Mouse (Mus musculus): ENCODE results near the gene Dlgap4. TPM values are rescaled to one million over a fixed set of nuclear protein-coding genes. Genes with fewer than 3 reads are reported as not detected.

Gene Dlgap4
- total and polyA plus RNA-seq, 3 experiments, result 12.4 to 38.5 (median 12.7) TPM

GRCm38 (mm10) chr2:156811556-156811955, 198.1 kb downstream of the Dlgap4 start:
- in situ Hi-C loops (cut with MboI; ENCODE audit: low pct_ligation_motif_present, low pct_unique_long_range_greater_than_20kb, low sequenced_read_pairs), result no loop called here
- Histone ChIP-seq H3K4me3 (replicated peaks in 1 of 3; ENCODE audit: low read depth in 2 of 3, low read length in 2 of 3, poor library complexity in 1 of 3) (no peak overlapping the region), H3K79me2 (replicated peaks; ENCODE audit: control insufficient read depth, extremely low read depth, insufficient read depth, poor library complexity, severe bottlenecking) (no peaks in the 10 kb centered on the region), H3K36me3 (replicated peaks in 1 of 2; ENCODE audit: control insufficient read depth in 1 of 2, insufficient read depth in 1 of 2, low read length in 1 of 2) (no peaks in the 10 kb centered on the region), H3K4me2 (ENCODE audit: insufficient read depth, low read depth, poor library complexity, severe bottlenecking) (no peak overlapping the region), H3K4me1 (ENCODE audit: control insufficient read depth in 1 of 2, insufficient read depth in 2 of 2) (peaks cover 2 to 20% of the 10 kb centered on the region in 2 experiments; a peak in 3 of 4 replicates), H3K27ac (ENCODE audit: insufficient read depth, low read depth) (no peak overlapping the region), H3K27me3 (replicated peaks) (peaks cover 5% of the 10 kb centered on the region), H3K9ac (ENCODE audit: insufficient read depth, low read depth) (no peak overlapping the region), H3K9me3 (replicated peaks; ENCODE audit: low read length) (no peaks in the 10 kb centered on the region)
- no peak for DNase-seq (ENCODE audit: extremely low read depth)
- dilution Hi-C loops (cut with MboI; ENCODE audit: extremely low pct_ligation_motif_present, extremely low pct_unique_long_range_greater_than_20kb, low sequenced_read_pairs), result no loop called here
- TF ChIP-seq ELF1 (IDR thresholded peaks at IDR 0.05; ENCODE audit: low read depth, low read length), result no peak
- TF ChIP-seq POLR2A (IDR thresholded peaks at IDR 0.05; ENCODE audit: low read depth, low read length), result no peak
- TF ChIP-seq USF2 (conservative IDR thresholded peaks at IDR 0.05; ENCODE audit: low read depth, low read length), result no peak
- TF ChIP-seq TBP (conservative IDR thresholded peaks at IDR 0.05; ENCODE audit: low read depth, low read length), result no peak
- TF ChIP-seq USF1 (IDR thresholded peaks at IDR 0.05; ENCODE audit: low read depth, low read length), result no peak
- TF ChIP-seq IRF4 (IDR thresholded peaks at IDR 0.05; ENCODE audit: low read depth, low read length), result no peak
- no peak for TF ChIP-seq E2F4 (IDR thresholded peaks at IDR 0.05; ENCODE audit: insufficient replicate concordance, low read depth, low read length)
- no peak for TF ChIP-seq NELFE (IDR thresholded peaks at IDR 0.05; ENCODE audit: low read depth, low read length)
- no peak for TF ChIP-seq MEF2A (IDR thresholded peaks at IDR 0.05; ENCODE audit: borderline replicate concordance, low read depth, low read length)
- no peak for TF ChIP-seq UBTF (IDR thresholded peaks at IDR 0.05; ENCODE audit: low read depth, low read length)

Other genes with a start within 250 kb of the Dlgap4 start
- 0.08 and 0.21 TPM in 2 replicates for gene Epb41l1, start 192.8 kb upstream of the Dlgap4 start, total RNA-seq (2012; rRNA removed)
- gene Epb41l1, start 192.8 kb upstream of the Dlgap4 start, total RNA-seq (2014; rRNA removed), result not detected in 2 replicates
- not detected in 2 replicates for gene Epb41l1, start 192.8 kb upstream of the Dlgap4 start, polyA plus RNA-seq (2012; ENCODE audit: insufficient read length, low read depth)
- 18.4 and 21.6 TPM in 2 replicates for gene Aar2, start 66.1 kb upstream of the Dlgap4 start, total RNA-seq (2012; rRNA removed)
- 23.1 and 23.8 TPM in 2 replicates for gene Aar2, start 66.1 kb upstream of the Dlgap4 start, total RNA-seq (2014; rRNA removed)
- 22.3 and 26.1 TPM in 2 replicates for gene Aar2, start 66.1 kb upstream of the Dlgap4 start, polyA plus RNA-seq (2012; ENCODE audit: insufficient read length, low read depth)
- gene Myl9, start 161.7 kb downstream of the Dlgap4 start, total RNA-seq (2012; rRNA removed), result not detected in 2 replicates
- gene Myl9, start 161.7 kb downstream of the Dlgap4 start, total RNA-seq (2014; rRNA removed), result not detected in 2 replicates
- gene Myl9, start 161.7 kb downstream of the Dlgap4 start, polyA plus RNA-seq (2012; ENCODE audit: insufficient read length, low read depth), result not detected in 2 replicates
- gene Tgif2, start 226.3 kb downstream of the Dlgap4 start, total RNA-seq (2012; rRNA removed), result 10.4 and 12.2 TPM in 2 replicates
- 10.3 TPM in 2 replicates for gene Tgif2, start 226.3 kb downstream of the Dlgap4 start, total RNA-seq (2014; rRNA removed)
- gene Tgif2, start 226.3 kb downstream of the Dlgap4 start, polyA plus RNA-seq (2012; ENCODE audit: insufficient read length, low read depth), result 11.1 and 11.3 TPM in 2 replicates
- 0.63 and 0.72 TPM in 2 replicates for gene 4930518I15Rik, start 244.2 kb downstream of the Dlgap4 start, total RNA-seq (2012; rRNA removed)
- 0.35 and 0.51 TPM in 2 replicates for gene 4930518I15Rik, start 244.2 kb downstream of the Dlgap4 start, total RNA-seq (2014; rRNA removed)
- 0.30 and 0.81 TPM in 2 replicates for gene 4930518I15Rik, start 244.2 kb downstream of the Dlgap4 start, polyA plus RNA-seq (2012; ENCODE audit: insufficient read length, low read depth)
- 111 and 146 TPM in 2 replicates for gene Rab5if, start 249.4 kb downstream of the Dlgap4 start, total RNA-seq (2012; rRNA removed)
- gene Rab5if, start 249.4 kb downstream of the Dlgap4 start, total RNA-seq (2014; rRNA removed), result 182 and 186 TPM in 2 replicates
- gene Rab5if, start 249.4 kb downstream of the Dlgap4 start, polyA plus RNA-seq (2012; ENCODE audit: insufficient read length, low read depth), result 174 and 205 TPM in 2 replicates